Mouse (Mus musculus) neural tube, embryonic 15.5 days (tissue): ENCODE measurements around the gene Dcst1. TPM values are rescaled to one million over a fixed set of nuclear protein-coding genes. Genes with fewer than 3 reads are reported as not detected.

Source experiments
- polyA plus RNA-seq: library from polyadenylated mRNA; unstranded; fragments of >200 nt; fragmentation: Nextera tagmentation; extraction: Ambion mirVana; gene quantifications from 2 replicates; pipeline ENCODE4 v1.2.1, GENCODE M21; 2015

The Dcst1 gene
- polyA plus RNA-seq, 1 experiment from 2014 or later = 1.2 TPM

Other genes starting within 250 kb of the Dcst1 start
- 0.06 and 1.4 TPM in 2 replicates for gene Pklr, start 229.1 kb downstream of the Dcst1 start, polyA plus RNA-seq
- 44.8 and 59.3 TPM in 2 replicates for gene Hcn3, start 205.1 kb downstream of the Dcst1 start, polyA plus RNA-seq
- gene Clk2, start 200.5 kb downstream of the Dcst1 start, polyA plus RNA-seq = 20.2 and 22.5 TPM in 2 replicates
- gene Scamp3, start 187.8 kb downstream of the Dcst1 start, polyA plus RNA-seq = 163 and 168 TPM in 2 replicates
- 41.4 and 47.2 TPM in 2 replicates for gene Fam189b, start 182.1 kb downstream of the Dcst1 start, polyA plus RNA-seq
- 45.5 and 47.9 TPM in 2 replicates for gene Gba, start 162.3 kb downstream of the Dcst1 start, polyA plus RNA-seq
- gene Thbs3, start 150.1 kb downstream of the Dcst1 start, polyA plus RNA-seq = 38.6 and 48.2 TPM in 2 replicates
- 159 and 171 TPM in 2 replicates for gene Mtx1, start 138.2 kb downstream of the Dcst1 start, polyA plus RNA-seq
- 0.56 and 0.79 TPM in 2 replicates for gene Muc1, start 136.2 kb downstream of the Dcst1 start, polyA plus RNA-seq
- gene Krtcap2, start 119.3 kb downstream of the Dcst1 start, polyA plus RNA-seq = 221 and 222 TPM in 2 replicates
- gene Trim46, start 118.9 kb downstream of the Dcst1 start, polyA plus RNA-seq = 63.0 and 76.6 TPM in 2 replicates
- 85.0 and 95.8 TPM in 2 replicates for gene Dpm3, start 105.9 kb downstream of the Dcst1 start, polyA plus RNA-seq
- gene Slc50a1, start 94.7 kb downstream of the Dcst1 start, polyA plus RNA-seq = 40.9 and 49.3 TPM in 2 replicates
- gene Efna1, start 84.1 kb downstream of the Dcst1 start, polyA plus RNA-seq = 9.7 and 16.5 TPM in 2 replicates
- gene Efna3, start 42.3 kb downstream of the Dcst1 start, polyA plus RNA-seq = 95.8 and 107 TPM in 2 replicates
- 3.0 and 5.9 TPM in 2 replicates for gene Efna4, start 27.2 kb downstream of the Dcst1 start, polyA plus RNA-seq
- gene Adam15, start 15.3 kb downstream of the Dcst1 start, polyA plus RNA-seq = 69.9 and 71.9 TPM in 2 replicates
- gene Dcst2, start 3.3 kb downstream of the Dcst1 start, polyA plus RNA-seq = 0.18 and 0.26 TPM in 2 replicates
- gene Zbtb7b, start 29.5 kb upstream of the Dcst1 start, polyA plus RNA-seq = 0.73 and 1.5 TPM in 2 replicates
- gene Lenep, start 37.5 kb upstream of the Dcst1 start, polyA plus RNA-seq = 0.18 and 2.1 TPM in 2 replicates
- gene Flad1, start 46.6 kb upstream of the Dcst1 start, polyA plus RNA-seq = 32.7 and 33.1 TPM in 2 replicates
- gene Cks1b, start 53.1 kb upstream of the Dcst1 start, polyA plus RNA-seq = 79.3 and 153 TPM in 2 replicates
- gene Shc1, start 53.2 kb upstream of the Dcst1 start, polyA plus RNA-seq = 22.0 and 35.3 TPM in 2 replicates
- gene Pygo2, start 65.0 kb upstream of the Dcst1 start, polyA plus RNA-seq = 38.8 and 41.1 TPM in 2 replicates
- gene Pbxip1, start 71.5 kb upstream of the Dcst1 start, polyA plus RNA-seq = 16.1 and 23.2 TPM in 2 replicates
- 123 and 142 TPM in 2 replicates for gene Pmvk, start 89.3 kb upstream of the Dcst1 start, polyA plus RNA-seq
- gene Kcnn3, start 154.9 kb upstream of the Dcst1 start, polyA plus RNA-seq = 8.5 and 12.1 TPM in 2 replicates